Mouse (Mus musculus): ENCODE measurements around the gene Krt24.

DNA sequence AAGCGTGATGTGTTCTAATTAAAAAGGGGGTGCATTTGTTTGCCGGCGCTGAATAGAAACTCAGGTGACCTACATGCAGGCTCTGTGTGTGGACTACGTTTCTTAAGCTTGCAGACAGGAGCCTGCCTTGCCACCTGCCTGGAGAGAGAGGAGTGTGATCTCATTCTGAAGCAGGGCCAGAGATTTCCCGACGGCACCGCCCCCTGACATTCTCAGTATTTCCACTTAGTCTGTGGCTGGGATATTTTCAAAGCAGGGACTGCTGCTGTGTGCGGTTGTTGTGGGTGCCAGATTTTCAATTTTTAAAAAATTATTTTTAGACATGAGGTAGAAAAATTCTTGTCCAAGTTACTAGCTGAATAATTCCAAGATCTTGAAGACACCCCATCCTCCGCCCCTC is 19.8 kb downstream of the Krt24 start:
- TF ChIP-seq CTCF (IDR thresholded peaks at IDR 0.05; ENCODE audit: low read depth, low read length) (no peak), GATA1 (IDR thresholded peaks at IDR 0.05; ENCODE audit: borderline replicate concordance, low read length) (no peak), TAL1 (conservative IDR thresholded peaks at IDR 0.05; ENCODE audit: low read depth, low read length) (no peak), POLR2AphosphoS5 (IDR thresholded peaks at IDR 0.05; ENCODE audit: insufficient replicate concordance, low read depth, low read length) (no peak), GATA2 (IDR thresholded peaks at IDR 0.05; ENCODE audit: borderline replicate concordance, low read depth, low read length) (no peak)

Measured in G1E (cell line).